Comparison of ENCODE assay signal across 8 mouse cellular contexts in the genomic region with DNA sequence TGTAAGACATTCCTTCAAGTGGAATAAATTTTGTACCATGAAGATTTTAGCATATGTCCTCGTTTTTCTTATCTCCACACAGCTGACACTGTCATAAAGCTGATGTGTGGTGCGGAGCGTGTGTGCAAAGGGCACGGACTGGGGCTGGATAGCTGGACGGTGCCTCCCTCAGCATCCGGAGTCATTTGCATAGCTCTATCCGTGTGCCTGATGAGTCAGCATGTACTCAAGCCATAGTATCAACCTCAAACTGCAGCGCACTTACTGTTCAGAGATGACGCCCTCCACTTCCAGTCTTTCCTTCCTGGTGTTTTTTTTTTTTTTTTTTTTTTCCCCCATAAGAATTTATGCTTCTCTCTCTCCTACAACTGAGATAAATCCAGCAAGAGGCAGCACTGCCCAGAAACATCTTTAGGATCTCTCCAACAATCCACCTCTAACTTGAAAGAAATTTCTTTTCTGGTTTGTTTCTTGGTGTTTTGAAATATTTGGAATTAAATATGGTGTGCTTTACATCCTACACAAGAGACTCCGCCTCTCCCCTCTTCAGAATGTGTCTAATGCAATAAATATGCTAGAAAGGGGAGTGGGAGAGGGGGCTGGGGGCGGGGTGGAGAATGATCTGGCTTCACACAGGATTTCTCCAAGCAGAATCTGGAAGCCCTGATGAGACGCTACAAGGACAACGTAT. TPM values are rescaled to one million over a fixed set of nuclear protein-coding genes. Genes with fewer than 3 reads are reported as not detected.
DNase-seq lines count a peak whose midpoint lies in the region; ATAC-seq lines count a peak whose summit lies in the region.

No protein-coding gene starts in this region.

- no peak overlapping the region for H3K4me2 ChIP-seq in forebrain, embryonic 11.5 days (ENCODE audit: low read depth, low read length, severe bottlenecking)
- H3K4me2 ChIP-seq in neural tube, embryonic 11.5 days (ENCODE audit: low read depth), result peak overlapping the region; percentile 6; the same call in 1 of the 2 replicates
- H3K4me2 ChIP-seq in limb, embryonic 13.5 days (replicated peaks), result peak overlapping the region; percentile 47
- H3K4me2 ChIP-seq in forebrain, embryonic 16.5 days (ENCODE audit: low read length), result no peak overlapping the region

- H3K27me3 ChIP-seq in forebrain, embryonic 11.5 days (ENCODE audit: control insufficient read depth, insufficient read depth, low read length), result no peaks in the 10 kb centered on the region
- H3K27me3 ChIP-seq in forebrain, embryonic 10.5 days (ENCODE audit: poor library complexity, severe bottlenecking), result no peaks in the 10 kb centered on the region
- H3K27me3 ChIP-seq in neural tube, embryonic 11.5 days (ENCODE audit: control insufficient read depth, insufficient read depth, low read length), result no peaks in the 10 kb centered on the region
- H3K27me3 ChIP-seq in limb, embryonic 13.5 days, result no peaks in the 10 kb centered on the region
- no peaks in the 10 kb centered on the region for H3K27me3 ChIP-seq in forebrain, embryonic 16.5 days (replicated peaks; ENCODE audit: control insufficient read depth, insufficient read depth, low read length)

- no peak for ATAC-seq in forebrain, embryonic 11.5 days (replicated peaks; ENCODE audit: low FRiP score)
- ATAC-seq in neural tube, embryonic 11.5 days (ENCODE audit: insufficient read depth, low FRiP score, low TSS enrichment), result no peak
- no peak for ATAC-seq in limb, embryonic 13.5 days (ENCODE audit: low FRiP score, low read depth)
- no peak for ATAC-seq in forebrain, embryonic 16.5 days

- no peak overlapping the region for H3K4me3 ChIP-seq in forebrain, embryonic 11.5 days (ENCODE audit: low read depth, low read length)
- H3K4me3 ChIP-seq in forebrain, embryonic 10.5 days, result no peak overlapping the region
- H3K4me3 ChIP-seq in neural tube, embryonic 11.5 days (ENCODE audit: low read depth, low read length), result no peak overlapping the region
- no peak overlapping the region for H3K4me3 ChIP-seq in limb, embryonic 13.5 days
- H3K4me3 ChIP-seq in forebrain, embryonic 16.5 days (replicated peaks; ENCODE audit: low read length), result no peak overlapping the region

- 50% methylated on average over 13 of the region's 13 CpGs for WGBS in forebrain, embryonic 11.5 days
- WGBS in forebrain, embryonic 10.5 days, result 48% methylated on average over 13 of the region's 13 CpGs
- 37% methylated on average over 13 of the region's 13 CpGs for WGBS in neural tube, embryonic 11.5 days
- WGBS in limb, embryonic 13.5 days, result 44% methylated on average over 13 of the region's 13 CpGs
- 50% methylated on average over 13 of the region's 13 CpGs for WGBS in forebrain, embryonic 16.5 days

- H3K36me3 ChIP-seq in forebrain, embryonic 11.5 days (ENCODE audit: control insufficient read depth, insufficient read depth, low read length), result no peaks in the 10 kb centered on the region
- no peaks in the 10 kb centered on the region for H3K36me3 ChIP-seq in forebrain, embryonic 10.5 days (replicated peaks)
- no peaks in the 10 kb centered on the region for H3K36me3 ChIP-seq in neural tube, embryonic 11.5 days (ENCODE audit: control insufficient read depth, insufficient read depth, low read length)
- no peaks in the 10 kb centered on the region for H3K36me3 ChIP-seq in limb, embryonic 13.5 days
- H3K36me3 ChIP-seq in forebrain, embryonic 16.5 days (ENCODE audit: control insufficient read depth, insufficient read depth), result no peaks in the 10 kb centered on the region

- no peak overlapping the region for H3K9ac ChIP-seq in forebrain, embryonic 11.5 days (ENCODE audit: low read length)
- no peak overlapping the region for H3K9ac ChIP-seq in neural tube, embryonic 11.5 days (ENCODE audit: low read length)
- H3K9ac ChIP-seq in limb, embryonic 13.5 days, result no peak overlapping the region
- H3K9ac ChIP-seq in forebrain, embryonic 16.5 days (replicated peaks; ENCODE audit: low read depth, low read length), result no peak overlapping the region

- peak; percentile 40 for DNase-seq in forebrain, embryonic 11.5 days (ENCODE audit: low spot score)
- no peak for DNase-seq in forebrain, embryonic 10.5 days (ENCODE audit: extremely low spot score, low spot score)
- DNase-seq in neural tube, embryonic 11.5 days (ENCODE audit: low spot score), result peak; percentile 23
- DNase-seq in neural tube, embryonic 10.5 days (ENCODE audit: extremely low spot score, low spot score), result no peak
- no peak for DNase-seq in gastrocnemius, postnatal 4 days (ENCODE audit: low spot score in 2 of 2)
- DNase-seq in natural killer cell, adult 2 months (ENCODE audit: low spot score in 2 of 2), result no peak

- H3K27ac ChIP-seq in forebrain, embryonic 11.5 days (ENCODE audit: low read depth, low read length), result no peak overlapping the region
- H3K27ac ChIP-seq in forebrain, embryonic 10.5 days, result no peak overlapping the region
- no peak overlapping the region for H3K27ac ChIP-seq in neural tube, embryonic 11.5 days (ENCODE audit: low read depth, low read length)
- H3K27ac ChIP-seq in limb, embryonic 13.5 days, result no peak overlapping the region
- H3K27ac ChIP-seq in forebrain, embryonic 16.5 days (ENCODE audit: low read length), result no peak overlapping the region

- H3K9me3 ChIP-seq in forebrain, embryonic 11.5 days (ENCODE audit: control insufficient read depth, low read length), result no peaks in the 10 kb centered on the region
- H3K9me3 ChIP-seq in forebrain, embryonic 10.5 days, result no peaks in the 10 kb centered on the region
- H3K9me3 ChIP-seq in neural tube, embryonic 11.5 days (ENCODE audit: control insufficient read depth, low read length), result no peaks in the 10 kb centered on the region
- H3K9me3 ChIP-seq in limb, embryonic 13.5 days, result no peaks in the 10 kb centered on the region
- H3K9me3 ChIP-seq in forebrain, embryonic 16.5 days (ENCODE audit: control insufficient read depth, low read length), result no peaks in the 10 kb centered on the region

- no peaks in the 10 kb centered on the region; the same call in 1 of the 2 replicates for H3K4me1 ChIP-seq in forebrain, embryonic 11.5 days (replicated peaks; ENCODE audit: control insufficient read depth, insufficient read depth, low read length)
- peaks cover 35% of the 10 kb centered on the region for H3K4me1 ChIP-seq in forebrain, embryonic 10.5 days
- H3K4me1 ChIP-seq in neural tube, embryonic 11.5 days (ENCODE audit: control insufficient read depth, insufficient read depth, low read length), result peaks cover 2% of the 10 kb centered on the region; the same call in 1 of the 2 replicates
- peaks cover 22% of the 10 kb centered on the region for H3K4me1 ChIP-seq in limb, embryonic 13.5 days
- H3K4me1 ChIP-seq in forebrain, embryonic 16.5 days (replicated peaks; ENCODE audit: control insufficient read depth, insufficient read depth, low read length), result peaks cover 7% of the 10 kb centered on the region

RNA-seq across cellular contexts. Expression of gene Blmh, which starts 7.9 kb away (rescaled TPM):
- 167 and 174 TPM in 2 replicates for polyA plus RNA-seq in forebrain, embryonic 11.5 days (2014; fragmentation: Nextera tagmentation; extraction: Ambion mirVana)
- polyA plus RNA-seq in forebrain, embryonic 10.5 days (2016; fragmentation: Nextera tagmentation; extraction: Ambion mirVana), result 206 and 209 TPM in 2 replicates
- 175 and 180 TPM in 2 replicates for polyA plus RNA-seq in neural tube, embryonic 11.5 days (2014; fragmentation: Nextera tagmentation; extraction: Ambion mirVana)
- 185 and 190 TPM in 2 replicates for polyA plus RNA-seq in limb, embryonic 13.5 days (2015; fragmentation: Nextera tagmentation; extraction: Ambion mirVana)
- total RNA-seq in gastrocnemius, postnatal 4 days (2021), result 10 to 100 TPM; 70.3 to 70.9 TPM
- polyA plus RNA-seq in forebrain, embryonic 16.5 days (2015; fragmentation: Nextera tagmentation; extraction: Ambion mirVana), result 128 and 136 TPM in 2 replicates

RNA-seq across cellular contexts. Expression of gene Tmigd1, which starts 14.7 kb away (rescaled TPM):
- not detected in 2 replicates for polyA plus RNA-seq in forebrain, embryonic 11.5 days (2014; fragmentation: Nextera tagmentation; extraction: Ambion mirVana)
- not detected in 2 replicates for polyA plus RNA-seq in forebrain, embryonic 10.5 days (2016; fragmentation: Nextera tagmentation; extraction: Ambion mirVana)
- 0.39 TPM in 1 of 2 replicates, not detected in the other for polyA plus RNA-seq in neural tube, embryonic 11.5 days (2014; fragmentation: Nextera tagmentation; extraction: Ambion mirVana)
- not detected in 2 replicates for polyA plus RNA-seq in limb, embryonic 13.5 days (2015; fragmentation: Nextera tagmentation; extraction: Ambion mirVana)
- total RNA-seq in gastrocnemius, postnatal 4 days (2021), result under 1 TPM; 0.26 to 0.42 TPM
- not detected in 2 replicates for polyA plus RNA-seq in forebrain, embryonic 16.5 days (2015; fragmentation: Nextera tagmentation; extraction: Ambion mirVana)

Comparison
In these comparisons a context has a peak if more than half of its experiments do, and no peak if none do; other contexts are left out.
1. DNase-seq: peak in forebrain, embryonic 11.5 days (single experiment) and neural tube, embryonic 11.5 days (single experiment); none in forebrain, embryonic 10.5 days (single experiment), neural tube, embryonic 10.5 days (single experiment), gastrocnemius, postnatal 4 days (0 of 2) and natural killer cell, adult 2 months (0 of 2).
2. H3K4me2 ChIP-seq: peak in neural tube, embryonic 11.5 days (single experiment) and limb, embryonic 13.5 days (single experiment); none in forebrain, embryonic 11.5 days (single experiment) and forebrain, embryonic 16.5 days (single experiment).